Mouse (Mus musculus) T-helper 17 cell (primary cell): ENCODE data around the gene Tmem109.

Experiments used
- in situ Hi-C, 2 experiments: fragments of 300-600 bp; cut with MboI, MseI; formaldehyde crosslinking; loops; 1 replicate in 1 of 2; 2 replicates in 1 of 2; pipeline ENCODE4 v1.15.1; 2025; ENCODE audit warnings: high pct_unique_total_duplicates in 2 of 2

Tmem109 gene

GRCm38 (mm10) chr19:10895708-10896107, 13.9 kb upstream of the Tmem109 start:
- in situ Hi-C loops: loop anchor here in 1 of 2 experiments (25.0 kb wide), 1 partner anchor 1567 kb away; the partner anchor contains the start of gene Mpeg1

GRCm38 (mm10) chr19:10895016-10895528, 13.3 kb upstream of the Tmem109 start, which contains the start of gene Prpf19:
TSS of gene Prpf19 (plus strand) at chr19:10895231.
- in situ Hi-C loops: loop anchor here in 1 of 2 experiments (25.0 kb wide), 1 partner anchor 1567 kb away; the partner anchor contains the start of gene Mpeg1

GRCm38 (mm10) chr19:10892201-10892600, 10.4 kb upstream of the Tmem109 start:
- in situ Hi-C loops: loop anchor here in 1 of 2 experiments (25.0 kb wide), 1 partner anchor 1570 kb away; the partner anchor contains the start of gene Mpeg1

GRCm38 (mm10) chr19:10880975-10881425, 801 bp downstream of the Tmem109 start:
- in situ Hi-C loops: loop anchor here (5.0 to 25.0 kb wide), 2 partner anchors 34 to 1581 kb away; partner anchors contain the start of gene Mpeg1 (in 1 of the 2)

- in situ Hi-C loops: loop anchor here (5.0 to 25.0 kb wide), 2 partner anchors 33 to 1582 kb away; partner anchors contain the start of gene Mpeg1 (in 1 of the 2)
These were observed 1.5 kb downstream of the Tmem109 start for GRCm38 (mm10) chr19:10880085-10880974.

GRCm38 (mm10) chr19:10878201-10878837, 3.5 kb downstream of the Tmem109 start:
- in situ Hi-C loops: loop anchor here in 1 of 2 experiments (25.0 kb wide), 1 partner anchor 1584 kb away; the partner anchor contains the start of gene Mpeg1

- in situ Hi-C loops: no loop called here
These were observed 10.4 kb downstream of the Tmem109 start for GRCm38 (mm10) chr19:10871328-10871961.

- in situ Hi-C loops: no loop called here
These were observed 11.1 kb downstream of the Tmem109 start for GRCm38 (mm10) chr19:10870676-10871075.

- in situ Hi-C loops: no loop called here
These were observed 11.8 kb downstream of the Tmem109 start, which contains the start of gene Tmem132a for GRCm38 (mm10) chr19:10869886-10870527. TSS of gene Tmem132a (minus strand) at chr19:10869940.

GRCm38 (mm10) chr19:10869241-10869885, 12.4 kb downstream of the Tmem109 start:
- in situ Hi-C loops: no loop called here

GRCm38 (mm10) chr19:10868623-10869141, 13.1 kb downstream of the Tmem109 start:
- in situ Hi-C loops: no loop called here

GRCm38 (mm10) chr19:10867946-10868622, 13.7 kb downstream of the Tmem109 start:
- in situ Hi-C loops: no loop called here

- in situ Hi-C loops: no loop called here
These were observed 15.4 kb downstream of the Tmem109 start for GRCm38 (mm10) chr19:10866351-10866750.

GRCm38 (mm10) chr19:10860072-10860497, 21.7 kb downstream of the Tmem109 start:
- in situ Hi-C loops: no loop called here

- in situ Hi-C loops: no loop called here
These were observed 25.3 kb downstream of the Tmem109 start for GRCm38 (mm10) chr19:10856520-10856919.

- in situ Hi-C loops: no loop called here
These were observed 26.4 kb downstream of the Tmem109 start for GRCm38 (mm10) chr19:10855422-10855821.

- in situ Hi-C loops: loop anchor here in 1 of 2 experiments (5.0 kb wide), 1 partner anchor 35 kb away; the partner anchor contains the start of gene Tmem109
These were observed 34.3 kb downstream of the Tmem109 start for GRCm38 (mm10) chr19:10847311-10848087.

GRCm38 (mm10) chr19:10846150-10846549, 35.7 kb downstream of the Tmem109 start:
- in situ Hi-C loops: loop anchor here in 1 of 2 experiments (5.0 kb wide), 1 partner anchor 36 kb away; the partner anchor contains the start of gene Tmem109
